Mouse (Mus musculus) layer of hippocampus, adult 9-11 months (tissue): ENCODE results near the gene Tmem243.

Experiments
- DNase-seq: peaks from one replicate; pipeline ENCODE4 v3.0.0; 2022

Gene Tmem243

GRCm38 (mm10) chr5:9100207-9100848, at the start of gene Tmem243:
Gene Tmem243, plus strand, starts transcription at chr5:9100668.
- peak; percentile 92 for DNase-seq

GRCm38 (mm10) chr5:9056020-9056660, 44.3 kb upstream of the Tmem243 start:
- DNase-seq, result peak; percentile 54

- DNase-seq, result no peak
Observed at GRCm38 (mm10) chr5:9057277-9057879, 43.1 kb upstream of the Tmem243 start.

DNA sequence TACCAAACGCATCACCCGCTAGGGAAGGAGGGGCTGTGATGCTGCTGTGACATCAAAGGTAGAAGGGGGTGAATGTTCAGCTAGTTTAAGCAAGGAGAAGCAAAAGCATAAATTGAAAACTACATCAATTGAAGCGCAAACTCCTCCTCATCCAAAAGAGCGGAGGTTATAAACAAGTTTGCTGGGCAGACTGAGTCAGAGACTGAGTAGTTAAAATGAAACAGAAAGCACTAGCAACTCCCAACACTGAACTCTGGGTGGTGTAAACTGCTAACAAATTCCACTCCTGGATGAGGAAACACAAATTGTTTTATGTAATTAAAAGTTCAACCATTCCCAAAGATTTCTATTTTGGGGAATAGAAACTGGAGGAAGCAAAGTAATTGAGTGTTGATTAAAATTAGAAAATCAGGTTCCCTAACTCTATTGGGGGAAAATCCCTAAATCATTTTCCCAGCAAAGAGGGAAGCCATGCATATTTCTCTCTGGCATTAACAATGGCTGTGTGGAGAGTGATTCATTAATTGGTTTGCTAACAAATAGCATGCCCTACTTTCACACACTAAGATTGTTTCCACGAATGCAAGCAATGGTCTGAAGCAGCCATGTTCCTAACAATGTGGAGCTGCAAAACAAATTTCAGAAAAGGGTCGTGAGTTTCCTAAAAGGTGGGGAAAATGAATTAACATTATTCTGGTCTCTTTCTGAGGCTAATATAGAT, 41.0 kb upstream of the Tmem243 start:
- DNase-seq, result no peak

DNA sequence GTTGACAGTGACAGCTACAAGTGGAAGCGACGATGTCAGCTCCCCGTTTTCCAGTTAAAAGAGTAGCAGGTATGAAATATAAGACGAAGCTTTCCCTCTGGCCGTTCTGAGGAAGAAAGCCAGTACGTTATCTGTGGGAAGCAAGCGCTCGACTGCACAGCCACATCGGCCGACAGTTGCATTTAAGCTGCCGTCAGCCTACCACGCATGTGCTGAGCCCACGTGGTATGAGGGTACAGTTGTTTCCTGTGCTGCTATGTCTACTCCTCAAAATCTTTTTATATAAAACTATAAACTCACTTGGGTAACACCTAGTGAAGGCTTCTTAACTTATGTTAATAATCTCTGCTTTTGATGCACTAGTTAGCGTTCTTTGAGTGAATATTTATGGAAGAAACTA, 40.2 kb upstream of the Tmem243 start:
- no peak for DNase-seq

DNA sequence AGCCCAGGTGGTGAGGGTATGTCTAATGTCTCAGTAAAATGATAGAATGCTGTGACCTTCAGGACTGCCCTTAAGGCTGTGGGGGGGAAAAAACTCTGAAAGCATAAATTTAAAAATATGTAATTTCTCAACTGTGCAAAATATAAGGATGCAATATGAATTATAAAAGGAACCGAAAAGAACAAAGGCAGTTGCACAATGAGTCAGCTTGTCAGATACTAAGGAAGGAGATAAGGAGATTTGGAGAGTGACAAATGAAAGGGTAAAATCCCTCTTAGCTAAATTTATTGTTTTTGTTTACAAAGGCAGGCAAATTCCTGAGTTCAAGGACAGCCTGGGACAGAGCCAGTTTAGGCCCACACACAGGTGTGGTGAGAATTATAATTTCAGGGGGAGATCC, 36.3 kb upstream of the Tmem243 start:
- no peak for DNase-seq

GRCm38 (mm10) chr5:9068886-9069285, 31.6 kb upstream of the Tmem243 start:
- peak; percentile 82 for DNase-seq

GRCm38 (mm10) chr5:9069599-9070209, 30.8 kb upstream of the Tmem243 start:
- DNase-seq, result no peak

DNA sequence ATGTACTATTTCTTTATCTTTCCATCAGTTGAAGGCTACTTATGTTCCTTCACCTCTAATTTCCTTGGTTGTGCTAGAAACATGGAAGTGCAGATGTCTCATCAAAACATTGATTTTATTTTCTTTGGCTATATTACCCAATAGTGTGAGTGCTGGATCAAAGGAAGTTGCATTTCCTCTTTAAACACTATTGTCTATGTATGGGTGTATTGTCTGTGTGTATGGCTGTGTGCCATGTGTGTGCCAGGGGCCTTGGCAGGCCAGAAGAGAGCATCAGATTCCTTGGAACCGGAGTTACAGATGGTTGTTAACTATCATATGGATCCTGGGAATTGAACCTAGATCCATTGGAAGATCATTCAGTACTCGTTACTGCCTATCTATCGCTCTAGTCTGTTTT, 29.1 kb upstream of the Tmem243 start:
- no peak for DNase-seq

- DNase-seq, result no peak
Observed at GRCm38 (mm10) chr5:9073177-9073854, 27.2 kb upstream of the Tmem243 start.

GRCm38 (mm10) chr5:9079773-9080501, 20.5 kb upstream of the Tmem243 start:
- DNase-seq, result no peak

- peak; percentile 17 for DNase-seq
Observed at GRCm38 (mm10) chr5:9086924-9087719, 13.3 kb upstream of the Tmem243 start.

GRCm38 (mm10) chr5:9090493-9091106, 9.9 kb upstream of the Tmem243 start:
- no peak for DNase-seq

DNA sequence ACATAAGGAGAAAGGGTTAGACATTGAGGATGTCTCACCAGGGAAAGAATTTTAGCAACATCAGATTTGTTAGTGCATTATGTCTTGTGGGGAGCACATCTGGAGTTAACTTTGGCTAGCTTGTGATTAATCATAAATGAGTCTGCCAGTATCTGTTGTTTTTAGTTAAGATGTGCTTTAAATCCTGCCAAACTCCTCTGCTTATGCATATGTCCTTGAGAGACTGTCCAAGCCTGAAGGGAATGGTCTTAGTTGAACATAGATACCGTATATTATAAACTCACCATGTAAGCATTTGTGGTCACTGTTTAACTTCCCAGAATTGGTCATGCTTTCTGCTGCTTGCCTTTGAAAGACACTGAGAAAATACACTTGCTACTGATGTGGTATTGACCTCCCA, 7.8 kb upstream of the Tmem243 start:
- DNase-seq, result no peak

- no peak for DNase-seq
Observed at GRCm38 (mm10) chr5:9093490-9093889, 7.0 kb upstream of the Tmem243 start.

DNA sequence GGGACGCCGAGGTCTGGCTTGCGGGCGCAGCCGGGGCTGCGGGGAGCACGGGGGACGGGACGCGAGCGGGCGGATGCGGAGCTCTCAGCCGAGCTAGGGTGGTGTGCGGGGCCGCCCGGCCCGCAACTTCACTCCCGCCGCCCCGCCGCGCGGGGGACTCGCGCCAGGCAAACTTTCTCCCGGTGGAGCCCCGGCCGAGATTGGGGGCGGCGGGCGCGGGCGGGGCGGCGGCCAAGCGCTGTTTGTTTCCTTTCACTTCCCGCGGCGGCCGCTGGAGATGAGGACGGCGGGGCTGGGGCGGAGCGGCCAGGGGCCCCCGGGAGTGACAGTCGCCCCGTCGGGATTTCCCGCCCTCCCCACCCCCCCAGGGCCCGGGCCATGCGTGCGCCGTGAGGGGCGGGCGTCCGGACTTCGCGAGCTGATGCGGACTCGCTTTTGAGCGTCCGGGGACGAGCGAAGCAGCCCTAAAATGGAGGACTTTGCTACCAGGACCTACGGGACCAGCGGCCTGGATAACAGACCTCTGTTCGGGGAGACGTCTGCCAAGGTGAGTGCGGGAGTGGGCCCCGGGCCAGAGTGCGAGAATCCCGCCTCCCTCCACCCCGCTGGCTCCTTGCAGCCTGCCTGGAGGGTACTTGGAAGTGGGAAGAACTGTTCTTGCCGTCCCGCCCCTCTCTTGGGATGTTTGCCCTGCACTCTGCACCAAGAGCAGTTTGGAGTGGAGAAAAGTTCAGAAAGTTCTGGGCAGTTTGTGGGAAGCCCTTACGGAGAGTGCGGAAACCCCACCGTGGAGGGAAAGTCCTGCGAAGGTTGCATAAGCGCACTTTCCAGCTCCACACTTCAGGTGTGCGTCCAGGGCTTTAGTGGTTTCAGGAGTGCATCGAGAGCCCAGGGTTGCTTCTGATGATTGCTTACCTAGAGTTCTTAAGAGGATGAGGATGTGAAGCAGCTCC, 657 bp downstream of the Tmem243 start:
- no peak for DNase-seq

- no peak for DNase-seq
Observed at GRCm38 (mm10) chr5:9102696-9103095, 2.2 kb downstream of the Tmem243 start.

DNA sequence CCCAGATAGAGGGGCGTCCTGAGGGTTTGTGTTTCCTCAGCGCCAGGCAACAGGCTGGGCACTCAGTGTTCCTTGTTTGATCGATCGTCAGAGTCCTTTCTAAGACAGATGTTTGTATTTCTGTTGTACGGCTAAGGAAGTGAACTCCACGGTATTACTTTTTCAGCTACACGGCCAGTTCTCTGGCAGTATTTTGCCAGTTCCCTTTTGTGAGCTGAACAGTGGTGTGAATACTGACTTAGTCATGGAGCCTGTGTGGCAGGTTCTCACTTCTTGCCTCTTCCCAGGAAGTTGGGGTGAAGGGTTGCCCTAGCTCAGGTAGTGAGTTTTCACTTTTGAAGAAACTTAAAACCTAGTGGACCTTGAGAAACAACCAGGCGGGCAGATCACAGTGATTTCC, 3.5 kb downstream of the Tmem243 start:
- DNase-seq, result no peak

- DNase-seq, result no peak
Observed at GRCm38 (mm10) chr5:9106806-9107205, 6.3 kb downstream of the Tmem243 start.
